Mouse (Mus musculus) forebrain, embryonic 15.5 days (tissue): Measurements from ENCODE around the gene Olfr1411. TPM values are rescaled to one million over a fixed set of nuclear protein-coding genes. Genes with fewer than 3 reads are reported as not detected.

Source experiments
- ATAC-seq: fragments of 200-750 bp; cut with Nextera tagmentation; replicated peaks from 2 replicates; pipeline ENCODE4 v1.8.0; 2017; ENCODE audit warnings: mild to moderate bottlenecking, moderate TSS enrichment, moderate library complexity
- H3K27ac ChIP-seq: fragments of 300-500 bp; sonication (generic); replicated peaks from 2 replicates; pipeline ENCODE4 v1.5.1; 2015; ENCODE audit warnings: mild to moderate bottlenecking, inconsistent platforms
- H3K27me3 ChIP-seq: fragments of 300-500 bp; sonication (generic); 2 replicates; pipeline ENCODE4 v1.6.1; 2015; ENCODE audit warnings: inconsistent platforms
- H3K36me3 ChIP-seq: fragments of 300-500 bp; sonication (generic); 2 replicates; pipeline ENCODE4 v1.6.1; 2015; ENCODE audit warnings: mild to moderate bottlenecking, inconsistent platforms
- H3K4me1 ChIP-seq: fragments of 300-500 bp; sonication (generic); 2 replicates; pipeline ENCODE4 v1.6.1; 2015; ENCODE audit warnings: inconsistent platforms
- H3K4me2 ChIP-seq: fragments of 300-500 bp; sonication (generic); replicated peaks from 2 replicates; pipeline ENCODE4 v1.6.1; 2015; ENCODE audit warnings: mild to moderate bottlenecking, inconsistent platforms
- H3K4me3 ChIP-seq: fragments of 300-500 bp; sonication (generic); 2 replicates; pipeline ENCODE4 v1.5.1; 2015; ENCODE audit warnings: mild to moderate bottlenecking, inconsistent platforms
- H3K9ac ChIP-seq: fragments of 300-500 bp; sonication (generic); replicated peaks from 2 replicates; pipeline ENCODE4 v1.6.1; 2015; ENCODE audit warnings: mild to moderate bottlenecking, inconsistent platforms
- H3K9me3 ChIP-seq: fragments of 300-500 bp; sonication (generic); 2 replicates; pipeline ENCODE4 v1.6.1; 2016; ENCODE audit warnings: inconsistent platforms
- WGBS: fragments of 180-500 bp; shearing (Covaris S2); methylation state at CpG from one replicate; pipeline ENCODE4 v1.1.7; 2015; ENCODE audit warnings: mixed read lengths; 5-methylcytosine and 5-hydroxymethylcytosine counted together
- polyA plus RNA-seq: library from polyadenylated mRNA; unstranded; fragments of >200 nt; fragmentation: Nextera tagmentation; extraction: Ambion mirVana; gene quantifications from 2 replicates; pipeline ENCODE4 v1.2.1, GENCODE M21; 2015

Olfr1411 gene
- polyA plus RNA-seq, 1 experiment from 2014 or later = not detected

- 1% methylated on average over 50 of the region's 50 CpGs for WGBS
- no peaks in the 10 kb centered on the region for H3K9me3 ChIP-seq
Observed at GRCm38 (mm10) chr1:92641514-92642272, 47.5 kb downstream of the Olfr1411 start, which contains the start of gene Cops9. Gene Cops9 (minus strand): TSS chr1:92641985.

GRCm38 (mm10) chr1:92643691-92644090 is 49.5 kb downstream of the Olfr1411 start:
- H3K9me3 ChIP-seq = no peaks in the 10 kb centered on the region
- WGBS = 82% methylated on average over 4 of the region's 4 CpGs
- no peaks in the 10 kb centered on the region for H3K27me3 ChIP-seq
- no peak overlapping the region for H3K9ac ChIP-seq
- H3K4me3 ChIP-seq = no peak overlapping the region
- H3K4me1 ChIP-seq = peaks cover 33% of the 10 kb centered on the region
- ATAC-seq = no peak
- H3K36me3 ChIP-seq = peaks cover 7% of the 10 kb centered on the region
- H3K27ac ChIP-seq = no peak overlapping the region
- H3K4me2 ChIP-seq = no peak overlapping the region

More at GRCm38 (mm10) chr1:92641514-92642272, 47.5 kb downstream of the Olfr1411 start, which contains the start of gene Cops9:
- Histone ChIP-seq H3K9ac (peak within 1 kb of the TSS; percentile 91), H3K27ac (peak within 1 kb of the TSS; percentile 72), H3K4me2 (peak within 1 kb of the TSS; percentile 93), H3K27me3 (no peaks in the 10 kb centered on the region), H3K4me1 (peaks cover 26% of the 10 kb centered on the region), H3K36me3 (peaks cover 26% of the 10 kb centered on the region), H3K4me3 (peak within 1 kb of the TSS; percentile 73)
- peak; percentile 94 for ATAC-seq

- Histone ChIP-seq H3K36me3 (no peaks in the 10 kb centered on the region), H3K4me1 (peaks cover 28% of the 10 kb centered on the region), H3K27ac (no peak overlapping the region), H3K9me3 (no peaks in the 10 kb centered on the region), H3K4me3 (no peak overlapping the region), H3K27me3 (no peaks in the 10 kb centered on the region), H3K4me2 (no peak overlapping the region), H3K9ac (no peak overlapping the region)
- 85% methylated on average over 5 of the region's 5 CpGs for WGBS
- ATAC-seq = no peak
Observed at GRCm38 (mm10) chr1:92644916-92645315, 50.7 kb downstream of the Olfr1411 start.

- H3K4me3 ChIP-seq = no peak overlapping the region
- no peaks in the 10 kb centered on the region for H3K36me3 ChIP-seq
- peaks cover 16% of the 10 kb centered on the region for H3K4me1 ChIP-seq
- 51% methylated on average over 2 of the region's 2 CpGs for whole genome bisulfite sequencing
- H3K9ac ChIP-seq = no peak overlapping the region
- no peak overlapping the region for H3K4me2 ChIP-seq
- no peak for ATAC-seq
- H3K9me3 ChIP-seq = no peaks in the 10 kb centered on the region
- no peak overlapping the region for H3K27ac ChIP-seq
- H3K27me3 ChIP-seq = no peaks in the 10 kb centered on the region
Observed at GRCm38 (mm10) chr1:92646111-92646510, 51.9 kb downstream of the Olfr1411 start.

GRCm38 (mm10) chr1:92646601-92647000 is 52.4 kb downstream of the Olfr1411 start:
- no peak overlapping the region for H3K9ac ChIP-seq

GRCm38 (mm10) chr1:92647026-92647425 is 52.8 kb downstream of the Olfr1411 start:
- Histone ChIP-seq H3K4me2 (no peak overlapping the region), H3K4me3 (no peak overlapping the region), H3K36me3 (no peaks in the 10 kb centered on the region), H3K9ac (no peak overlapping the region), H3K27ac (no peak overlapping the region), H3K4me1 (peaks cover 14% of the 10 kb centered on the region; the same call in 1 of the 2 replicates), H3K9me3 (no peaks in the 10 kb centered on the region), H3K27me3 (no peaks in the 10 kb centered on the region)
- WGBS = 72% methylated on average over 4 of the region's 4 CpGs
- no peak for ATAC-seq

More at GRCm38 (mm10) chr1:92646601-92647000, 52.4 kb downstream of the Olfr1411 start:
- WGBS = 85% methylated on average over 7 of the region's 7 CpGs
- Histone ChIP-seq H3K27ac (no peak overlapping the region), H3K4me2 (no peak overlapping the region), H3K27me3 (no peaks in the 10 kb centered on the region), H3K4me1 (peaks cover 15% of the 10 kb centered on the region; the same call in 1 of the 2 replicates), H3K4me3 (no peak overlapping the region), H3K9me3 (no peaks in the 10 kb centered on the region), H3K36me3 (no peaks in the 10 kb centered on the region)
- no peak for ATAC-seq

Other genes with a start within 250 kb of the Olfr1411 start
- gene Ndufa10, start 120.6 kb upstream of the Olfr1411 start, polyA plus RNA-seq = 258 and 266 TPM in 2 replicates
- not detected in 2 replicates for gene Olfr1416, start 109.3 kb upstream of the Olfr1411 start, polyA plus RNA-seq
- not detected in 2 replicates for gene Olfr1415, start 98.3 kb upstream of the Olfr1411 start, polyA plus RNA-seq
- gene Olfr1414, start 75.8 kb upstream of the Olfr1411 start, polyA plus RNA-seq = not detected in 2 replicates
- gene Olfr1413, start 23.1 kb upstream of the Olfr1411 start, polyA plus RNA-seq = not detected in 2 replicates
- not detected in 2 replicates for gene Olfr1412, start 8.6 kb upstream of the Olfr1411 start, polyA plus RNA-seq
- not detected in 2 replicates for gene Olfr1410, start 11.4 kb downstream of the Olfr1411 start, polyA plus RNA-seq
- gene Olfr12, start 23.4 kb downstream of the Olfr1411 start, polyA plus RNA-seq = not detected in 2 replicates
- 534 and 569 TPM in 2 replicates for gene Cops9, start 47.6 kb downstream of the Olfr1411 start, polyA plus RNA-seq
- gene Otos, start 54.4 kb downstream of the Olfr1411 start, polyA plus RNA-seq = not detected in 2 replicates
- gene Gpc1, start 237.2 kb downstream of the Olfr1411 start, polyA plus RNA-seq = 83.9 and 86.1 TPM in 2 replicates